Mouse (Mus musculus) cerebellum, postnatal 4 days (tissue): Measurements from ENCODE around the gene Cadm3.

Source experiments
- DNase-seq, 2 experiments: peaks; one replicate each; pipeline ENCODE4 v3.0.0; 2022; ENCODE audit warnings: low spot score in 2 of 2, mixed read lengths in 1 of 2

Gene Cadm3

DNA sequence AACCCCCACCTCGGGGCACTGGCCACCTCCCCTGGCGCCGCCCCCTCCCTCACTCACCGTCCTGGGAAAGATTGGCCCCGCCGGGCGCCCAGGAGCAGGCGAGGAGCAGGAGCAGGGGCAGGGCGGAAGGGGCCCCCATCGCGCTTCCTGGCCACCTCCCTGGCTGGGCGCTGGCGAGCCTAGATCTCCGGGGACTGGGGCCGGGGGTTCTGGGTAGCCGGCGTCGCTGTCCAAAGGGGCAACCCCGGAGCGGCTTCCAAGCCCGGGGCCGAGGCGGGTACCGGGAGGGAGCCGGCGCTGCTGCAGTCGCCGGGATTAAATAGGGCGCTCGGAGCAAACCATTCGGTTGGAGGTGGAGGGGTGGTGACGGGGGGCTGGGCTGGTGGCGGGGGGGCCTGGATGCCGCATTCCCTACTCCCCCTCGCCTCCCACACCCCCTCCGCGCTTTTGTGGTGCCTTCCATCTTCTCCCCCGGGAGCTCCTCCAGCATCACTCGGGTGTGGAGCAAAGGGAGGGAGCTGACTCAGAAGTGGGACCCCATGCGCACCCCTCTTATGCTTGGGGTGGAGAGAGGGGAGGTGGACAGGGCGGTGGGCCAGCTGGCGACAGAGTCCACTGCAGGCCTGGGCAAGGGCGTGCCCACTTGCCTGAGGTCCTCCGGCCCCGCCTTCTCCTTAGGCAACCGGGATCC, at the start of gene Cadm3:
TSS of gene Cadm3 (minus strand) at position 340 of the 691 bp plus-strand sequence.
- peak; percentile 73 to 85 for DNase-seq

DNA sequence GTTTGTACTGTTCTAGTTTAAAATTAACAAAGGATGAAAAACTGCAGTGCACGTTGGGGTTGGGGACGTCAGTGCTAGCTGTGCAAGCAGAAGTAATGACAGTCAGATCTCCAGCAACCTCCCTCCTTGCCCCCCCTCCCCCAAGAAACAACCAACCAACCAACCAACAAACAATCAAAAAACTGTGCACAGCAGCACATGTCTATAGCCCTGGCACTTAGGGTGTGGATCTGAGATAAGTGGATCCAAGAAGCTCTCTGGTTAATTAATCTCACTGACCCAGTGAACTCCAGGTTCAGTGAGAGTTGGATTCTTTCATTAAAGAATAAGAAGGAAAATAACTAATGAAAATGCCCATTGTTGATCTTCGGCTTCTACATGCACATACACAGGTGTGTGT, 47.1 kb upstream of the Cadm3 start:
- DNase-seq: no peak

- no peak for DNase-seq
Measured at GRCm38 (mm10) chr1:173411863-173412262, 44.4 kb upstream of the Cadm3 start.

GRCm38 (mm10) chr1:173409066-173409465, 41.6 kb upstream of the Cadm3 start:
- no peak for DNase-seq

GRCm38 (mm10) chr1:173404696-173405309, 37.3 kb upstream of the Cadm3 start:
- no peak for DNase-seq

GRCm38 (mm10) chr1:173398323-173398970, 31.0 kb upstream of the Cadm3 start:
- peak; percentile 56 to 77 for DNase-seq

DNA sequence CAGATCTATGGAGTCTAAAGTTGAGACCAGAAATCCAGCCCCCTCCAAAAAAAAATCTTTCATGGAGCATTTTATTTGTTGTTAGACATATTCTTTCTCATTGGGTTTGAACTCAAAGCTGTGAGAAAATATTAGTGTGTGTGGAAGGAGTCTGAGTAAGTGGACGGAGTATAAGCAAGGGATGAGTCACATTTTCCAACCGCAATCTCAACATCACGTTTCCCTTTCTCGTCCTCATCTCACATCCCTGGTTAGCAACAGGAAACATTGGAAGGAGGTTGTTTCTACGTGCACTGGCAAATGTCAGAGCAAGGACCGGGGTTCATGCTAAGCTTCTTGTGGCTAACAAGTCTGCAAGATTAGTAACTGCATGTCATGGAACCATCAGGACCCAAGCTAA, 24.3 kb upstream of the Cadm3 start:
- DNase-seq: no peak

GRCm38 (mm10) chr1:173389901-173390401, 22.5 kb upstream of the Cadm3 start:
- peak; percentile 76 to 90 for DNase-seq

GRCm38 (mm10) chr1:173389431-173389830, 21.9 kb upstream of the Cadm3 start:
- no peak for DNase-seq

GRCm38 (mm10) chr1:173381436-173381835, 13.9 kb upstream of the Cadm3 start:
- no peak for DNase-seq

DNA sequence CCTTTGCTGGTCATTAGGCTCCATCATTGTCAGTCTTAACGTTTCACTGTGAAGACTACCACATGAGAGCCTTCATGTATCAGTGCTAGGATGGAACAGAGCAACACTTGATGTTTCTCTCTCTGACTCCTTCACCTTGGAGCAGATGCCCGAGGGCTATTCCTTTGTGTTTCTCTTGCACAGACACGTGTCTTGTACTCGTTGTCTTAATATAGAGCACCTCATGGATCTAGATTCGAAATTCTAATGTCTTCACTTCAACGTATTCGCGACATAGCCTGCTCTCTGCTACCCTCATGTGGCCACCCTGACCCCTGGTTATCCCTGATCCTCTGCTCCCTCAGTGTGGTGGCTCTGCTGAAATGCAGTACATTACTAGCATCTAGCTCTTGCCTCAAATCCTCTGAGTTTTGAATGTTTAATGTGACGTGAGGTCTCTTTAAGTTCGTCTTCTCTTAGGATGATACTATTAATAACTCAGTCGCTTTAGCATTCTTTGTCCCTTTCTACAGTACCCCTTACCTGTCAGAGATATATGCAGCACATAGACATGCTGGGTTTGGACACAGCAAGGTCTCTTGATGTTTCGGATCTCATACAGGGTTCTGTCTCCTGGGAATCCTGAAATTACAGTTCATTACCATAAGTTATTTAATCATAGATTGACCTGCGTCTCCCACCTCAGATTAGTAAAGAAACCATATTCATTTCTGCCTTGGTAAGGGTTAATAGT, 10.1 kb upstream of the Cadm3 start:
- peak; percentile 83 to 87 for DNase-seq

- DNase-seq: no peak
Measured at GRCm38 (mm10) chr1:173374020-173374419, 6.5 kb upstream of the Cadm3 start.

- DNase-seq: no peak
Measured at GRCm38 (mm10) chr1:173371586-173371985, 4.1 kb upstream of the Cadm3 start.

DNA sequence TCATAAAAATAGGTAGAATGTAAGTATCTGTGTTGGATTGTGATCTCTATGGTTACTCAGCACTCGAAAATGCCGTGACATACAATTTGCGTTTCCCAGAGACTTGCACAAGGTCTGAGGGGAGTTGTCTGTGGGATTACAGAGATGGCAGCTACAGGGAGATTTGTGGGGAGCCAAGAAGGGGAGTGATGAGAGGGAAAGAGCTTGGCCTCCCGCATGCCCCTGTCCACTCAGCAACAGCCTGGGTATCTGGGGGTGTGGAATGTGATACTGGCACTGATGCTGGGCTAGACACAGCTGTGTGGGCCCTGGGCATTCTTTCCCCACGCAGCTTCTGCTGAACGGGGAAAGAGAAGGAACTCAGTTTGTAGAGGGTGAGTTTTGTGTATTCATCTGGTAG, 3.0 kb upstream of the Cadm3 start:
- no peak for DNase-seq

- DNase-seq: no peak
Measured at GRCm38 (mm10) chr1:173369611-173370010, 2.1 kb upstream of the Cadm3 start.

DNA sequence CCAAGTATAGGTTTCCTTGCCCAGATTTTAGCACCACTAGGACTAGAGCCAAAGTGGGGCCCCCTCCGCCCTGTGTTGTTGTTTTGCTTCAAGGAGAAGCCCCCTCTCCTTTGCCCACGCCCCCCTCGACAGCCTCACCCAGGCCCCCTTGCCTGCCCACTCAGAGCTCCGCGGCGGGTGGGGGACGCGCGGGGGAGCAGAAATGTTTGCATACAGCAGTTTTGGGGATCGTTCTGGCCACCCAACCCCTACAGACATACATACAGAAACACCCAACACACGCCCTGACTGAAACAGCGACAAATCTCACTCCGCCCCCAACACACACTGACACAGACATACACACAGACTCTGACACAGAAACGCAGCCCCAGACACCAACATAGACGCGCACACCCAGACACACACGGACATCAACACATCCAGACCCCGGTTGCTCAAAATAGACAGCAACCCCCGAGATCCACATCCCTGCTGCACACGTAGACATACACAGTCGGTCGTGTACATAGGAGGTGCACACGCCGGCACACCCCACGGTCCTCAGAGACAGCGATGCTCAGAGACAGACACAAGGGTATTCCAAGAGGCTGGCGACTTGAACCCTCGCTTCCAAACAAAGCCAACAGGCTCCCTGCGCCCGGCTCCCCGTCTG, 667 bp downstream of the Cadm3 start:
- DNase-seq: no peak

DNA sequence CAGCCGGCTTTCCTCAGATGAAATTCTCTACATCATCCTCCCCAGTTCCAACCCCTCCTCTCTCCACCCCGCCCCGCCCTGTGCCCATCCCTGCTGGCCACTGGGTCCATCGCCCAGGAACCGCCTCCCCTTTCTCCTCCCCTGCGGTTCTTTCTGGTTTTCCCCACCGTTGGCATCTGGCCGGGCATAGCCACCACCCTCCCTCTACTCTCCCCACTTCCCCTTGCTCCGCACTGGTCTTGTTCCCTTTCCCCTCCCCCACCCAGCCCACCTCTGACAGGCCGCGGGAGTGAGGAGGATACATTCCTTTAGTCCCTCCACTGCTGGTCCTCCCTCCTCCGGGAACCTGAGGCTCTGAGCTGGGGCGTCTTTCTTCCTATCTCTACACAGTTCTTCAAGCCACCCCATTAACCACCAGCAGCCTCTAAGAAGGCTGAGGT, 1.5 kb downstream of the Cadm3 start:
- peak in 1 of 2 experiments; percentile 33 for DNase-seq

GRCm38 (mm10) chr1:173364125-173364800, 3.2 kb downstream of the Cadm3 start:
- peak in 1 of 2 experiments; percentile 64 for DNase-seq

GRCm38 (mm10) chr1:173363436-173363835, 4.1 kb downstream of the Cadm3 start:
- DNase-seq: no peak

GRCm38 (mm10) chr1:173361651-173362050, 5.8 kb downstream of the Cadm3 start:
- no peak for DNase-seq
